Mouse (Mus musculus) G1E (cell line): Measurements from ENCODE around the gene Lrrc61. TPM values are rescaled to one million over a fixed set of nuclear protein-coding genes. Genes with fewer than 3 reads are reported as not detected.
"Not testable (repeated sequence)": the region's sequence is repeated elsewhere in the genome, so short reads cannot be mapped to it uniquely, and the experiment has no call there.

Experiments
- ATAC-seq: 2 replicates; pipeline ENCODE4 v1.8.0; 2016; ENCODE audit warnings: mild to moderate bottlenecking; ENCODE audit not compliant: insufficient number of reproducible peaks, poor library complexity, low FRiP score, severe bottlenecking; ENCODE audit errors: extremely low read depth
- DNase-seq: peaks from one replicate; pipeline ENCODE4 v3.0.0; 2012; ENCODE audit warnings: low spot score
- H3K27me3 ChIP-seq: 2 replicates; pipeline ENCODE4 v1.6.1; 2012; ENCODE audit warnings: mild to moderate bottlenecking, low read length, inconsistent platforms; ENCODE audit not compliant: insufficient read depth
- H3K36me3 ChIP-seq: replicated peaks from 2 replicates; pipeline ENCODE3; 2012; ENCODE audit warnings: mild to moderate bottlenecking, inconsistent platforms
- H3K4me1 ChIP-seq: 2 replicates; pipeline ENCODE4 v1.6.1; 2012; ENCODE audit warnings: low read depth, low read length, inconsistent platforms, mixed read lengths; ENCODE audit not compliant: insufficient read depth
- H3K4me3 ChIP-seq: 2 replicates; pipeline ENCODE4 v1.5.1; 2012; ENCODE audit warnings: low read depth, mild to moderate bottlenecking, inconsistent platforms, low read length, moderate library complexity, mixed read lengths
- H3K9me3 ChIP-seq: replicated peaks from 2 replicates; pipeline ENCODE4 v1.6.1; 2012; ENCODE audit warnings: inconsistent platforms
- CTCF ChIP-seq: IDR thresholded peaks from 2 replicates; pipeline ENCODE4 v1.5.1; 2012; ENCODE audit warnings: low read depth, low read length, inconsistent platforms, mixed read lengths
- GATA1 ChIP-seq: IDR thresholded peaks from 2 replicates; pipeline ENCODE4 v1.6.1; 2012; ENCODE audit warnings: borderline replicate concordance, low read length, inconsistent platforms, mixed read lengths
- GATA2 ChIP-seq: IDR thresholded peaks from 2 replicates; pipeline ENCODE4 v1.6.1; 2012; ENCODE audit warnings: low read depth, low read length, inconsistent platforms, borderline replicate concordance
- POLR2AphosphoS5 ChIP-seq: IDR thresholded peaks from 2 replicates; pipeline ENCODE4 v1.6.1; 2012; ENCODE audit warnings: low read depth, low read length, inconsistent platforms; ENCODE audit not compliant: insufficient replicate concordance
- TAL1 ChIP-seq: conservative IDR thresholded peaks from 2 replicates; pipeline ENCODE4 v1.6.1; 2012; ENCODE audit warnings: low read depth, low read length, inconsistent platforms, mixed read lengths
- polyA plus RNA-seq: library from polyadenylated mRNA; stranded (reverse); fragments of >175 nt; gene quantifications from 2 replicates; pipeline ENCODE4 v1.2.3, GENCODE M21; 2012
- total RNA-seq, 2 experiments: library from RNA; stranded (forward) in 1 of 2; stranded (reverse) in 1 of 2; fragments of 200-1000 nt in 1 of 2; fragments of >200 nt in 1 of 2; fragmentation: Nextera tagmentation in 1 of 2; gene quantifications; 2 replicates each; pipeline ENCODE4 v1.2.3; 2014 to 2017

Gene Lrrc61
- total RNA-seq (2014; fragmentation: Nextera tagmentation) (not detected in 2 replicates), total RNA-seq (2017) (0.05 and 0.06 TPM in 2 replicates), polyA plus RNA-seq (not detected in 2 replicates)

GRCm38 (mm10) chr6:48554280-48555103, at the start of gene Lrrc61:
TSS of gene Lrrc61 (plus strand) at chr6:48554796.
- ATAC-seq = no peak
- no peak for TF ChIP-seq TAL1
- TF ChIP-seq GATA1 = no peak
- Histone ChIP-seq H3K36me3 (no peaks in the 10 kb centered on the region), H3K9me3 (no peaks in the 10 kb centered on the region), H3K4me1 (no peaks in the 10 kb centered on the region), H3K4me3 (no peak within 1 kb of the TSS), H3K27me3 (peaks cover 3% of the 10 kb centered on the region; the same call in 1 of the 2 replicates)
- no peak for DNase-seq

- DNase-seq (no peak), ATAC-seq (no peak)
- no peaks in the 10 kb centered on the region for H3K4me1 ChIP-seq
- H3K36me3 ChIP-seq = no peaks in the 10 kb centered on the region
- TF ChIP-seq TAL1 (no peak), POLR2AphosphoS5 (no peak), GATA1 (no peak)
- peaks cover 5% of the 10 kb centered on the region; the same call in 1 of the 2 replicates for H3K27me3 ChIP-seq
- no peak overlapping the region for H3K4me3 ChIP-seq
- H3K9me3 ChIP-seq = no peaks in the 10 kb centered on the region
Observed at GRCm38 (mm10) chr6:48508087-48508486, 46.5 kb upstream of the Lrrc61 start.

GRCm38 (mm10) chr6:48510426-48510825, 44.2 kb upstream of the Lrrc61 start:
- H3K4me1 ChIP-seq = no peaks in the 10 kb centered on the region
- DNase-seq = no peak

GRCm38 (mm10) chr6:48511861-48512260, 42.7 kb upstream of the Lrrc61 start:
- no peak overlapping the region for H3K4me3 ChIP-seq
- H3K36me3 ChIP-seq = no peaks in the 10 kb centered on the region
- no peak for DNase-seq
- TF ChIP-seq GATA1 (no peak), GATA2 (no peak), CTCF (no peak), POLR2AphosphoS5 (no peak), TAL1 (no peak)
- H3K27me3 ChIP-seq = no peaks in the 10 kb centered on the region; the same call in 1 of the 2 replicates
- no peaks in the 10 kb centered on the region for H3K9me3 ChIP-seq
- H3K4me1 ChIP-seq = no peaks in the 10 kb centered on the region
- ATAC-seq = no peak

More at GRCm38 (mm10) chr6:48510426-48510825, 44.2 kb upstream of the Lrrc61 start:
- TF ChIP-seq TAL1 (no peak), CTCF (no peak), GATA1 (no peak), GATA2 (no peak), POLR2AphosphoS5 (no peak)
- H3K9me3 ChIP-seq = no peaks in the 10 kb centered on the region
- ATAC-seq = no peak
- no peaks in the 10 kb centered on the region; the same call in 1 of the 2 replicates for H3K27me3 ChIP-seq
- no peak overlapping the region for H3K4me3 ChIP-seq
- H3K36me3 ChIP-seq = no peaks in the 10 kb centered on the region

- H3K36me3 ChIP-seq, H3K27me3 ChIP-seq, H3K9me3 ChIP-seq, ATAC-seq, H3K4me1 ChIP-seq, DNase-seq, H3K4me3 ChIP-seq: not testable (repeated sequence)
Observed at GRCm38 (mm10) chr6:48524882-48525281, 29.7 kb upstream of the Lrrc61 start.

- ATAC-seq (no peak), DNase-seq (no peak)
- Histone ChIP-seq H3K27me3 (no peaks in the 10 kb centered on the region), H3K4me3 (no peak overlapping the region), H3K9me3 (no peaks in the 10 kb centered on the region), H3K4me1 (no peaks in the 10 kb centered on the region), H3K36me3 (no peaks in the 10 kb centered on the region)
- no peak for TF ChIP-seq GATA2
- no peak for TF ChIP-seq POLR2AphosphoS5
- no peak for TF ChIP-seq GATA1
- TF ChIP-seq TAL1 = no peak
- TF ChIP-seq CTCF = no peak
Observed at GRCm38 (mm10) chr6:48527901-48528300, 26.7 kb upstream of the Lrrc61 start.

GRCm38 (mm10) chr6:48529261-48529660, 25.3 kb upstream of the Lrrc61 start:
- Histone ChIP-seq H3K4me1 (no peaks in the 10 kb centered on the region), H3K27me3 (no peaks in the 10 kb centered on the region), H3K9me3 (no peaks in the 10 kb centered on the region), H3K4me3 (no peak overlapping the region), H3K36me3 (no peaks in the 10 kb centered on the region)
- DNase-seq (no peak), ATAC-seq (no peak)
- TF ChIP-seq POLR2AphosphoS5 (no peak), GATA1 (no peak), TAL1 (no peak), GATA2 (no peak), CTCF (no peak)
